Mouse (Mus musculus) left cerebral cortex, postnatal 36 days (tissue): Measurements from ENCODE around the gene Tjp3. TPM values are rescaled to one million over a fixed set of nuclear protein-coding genes. Genes with fewer than 3 reads are reported as not detected.

Experiments used
- DNase-seq, 2 experiments: peaks; one replicate each; pipeline ENCODE4 v3.0.0; 2021 to 2022; ENCODE audit warnings: low spot score in 2 of 2, mixed read lengths in 1 of 2
- intact Hi-C: fragments of 180-260 bp; cut with DNase I; formaldehyde crosslinking; loops from one replicate; pipeline ENCODE4 v1.15.1; 2025
- total RNA-seq, 2 experiments: library from RNA; stranded (reverse); gene quantifications; 2 replicates each; pipeline ENCODE4 v1.2.3; 2021

Gene Tjp3
- total RNA-seq, 2 experiments from 2014 or later = 0.50 TPM; not detected in 1

GRCm38 (mm10) chr10:81300352-81300907 is 9.0 kb upstream of the Tjp3 start:
- intact Hi-C loops = no loop called here
- no peak for DNase-seq

GRCm38 (mm10) chr10:81299585-81300351 is 8.4 kb upstream of the Tjp3 start:
- no peak for DNase-seq
- intact Hi-C loops = no loop called here

- intact Hi-C loops = no loop called here
- peak; percentile 70 to 79 for DNase-seq
Measured at GRCm38 (mm10) chr10:81298369-81299100, 7.2 kb upstream of the Tjp3 start.

GRCm38 (mm10) chr10:81297845-81298244 is 6.5 kb upstream of the Tjp3 start:
- intact Hi-C loops = no loop called here

GRCm38 (mm10) chr10:81297246-81297645 is 5.9 kb upstream of the Tjp3 start:
- DNase-seq = no peak
- intact Hi-C loops = no loop called here

More at GRCm38 (mm10) chr10:81297845-81298244, 6.5 kb upstream of the Tjp3 start:
- DNase-seq = no peak

- peak; percentile 71 to 78 for DNase-seq
- intact Hi-C loops = no loop called here
Measured at GRCm38 (mm10) chr10:81295185-81295584, 3.8 kb upstream of the Tjp3 start.

- intact Hi-C loops = no loop called here
- DNase-seq = no peak
Measured at GRCm38 (mm10) chr10:81294442-81294841, 3.1 kb upstream of the Tjp3 start.

GRCm38 (mm10) chr10:81293334-81294030 is 2.1 kb upstream of the Tjp3 start:
- no peak for DNase-seq
- intact Hi-C loops = no loop called here

GRCm38 (mm10) chr10:81292554-81293333 is 1.4 kb upstream of the Tjp3 start, which contains the start of gene Pip5k1c:
Pip5k1c (plus strand) TSS chr10:81292963.
- intact Hi-C loops = no loop called here
- DNase-seq = peak; percentile 99 to 100

- DNase-seq = no peak
- intact Hi-C loops = no loop called here
Measured at GRCm38 (mm10) chr10:81290698-81291460, 502 bp downstream of the Tjp3 start.

- intact Hi-C loops = loop anchor here (2.0 to 5.0 kb wide), 3 partner anchors 15 to 61 kb away; partner anchors contain the start of genes Gipc3 and Hmg20b
- DNase-seq = no peak
Measured at GRCm38 (mm10) chr10:81289811-81290210, 1.6 kb downstream of the Tjp3 start.

- intact Hi-C loops = loop anchor here (2.0 to 5.0 kb wide), 3 partner anchors 16 to 62 kb away; partner anchors contain the start of genes Gipc3 and Hmg20b
- DNase-seq = no peak
Measured at GRCm38 (mm10) chr10:81289278-81289677, 2.1 kb downstream of the Tjp3 start.

GRCm38 (mm10) chr10:81288601-81289000 is 2.8 kb downstream of the Tjp3 start:
- DNase-seq = no peak
- intact Hi-C loops = loop anchor here (2.0 to 5.0 kb wide), 3 partner anchors 16 to 62 kb away; partner anchors contain the start of genes Gipc3 and Hmg20b

GRCm38 (mm10) chr10:81287513-81288157 is 3.7 kb downstream of the Tjp3 start:
- DNase-seq = no peak
- intact Hi-C loops = loop anchor here (2.0 to 5.0 kb wide), 3 partner anchors 17 to 63 kb away; partner anchors contain the start of genes Gipc3 and Hmg20b

- intact Hi-C loops = loop anchor here (5.0 kb wide), 1 partner anchor 56 kb away; the partner anchor contains the start of gene Gipc3
- no peak for DNase-seq
Measured at GRCm38 (mm10) chr10:81286586-81286985, 4.8 kb downstream of the Tjp3 start.

- DNase-seq = peak; percentile 80 to 84
Measured at GRCm38 (mm10) chr10:81285694-81286450, 5.5 kb downstream of the Tjp3 start.

GRCm38 (mm10) chr10:81284719-81285118 is 6.7 kb downstream of the Tjp3 start:
- DNase-seq = no peak
- intact Hi-C loops = loop anchor here (5.0 kb wide), 1 partner anchor 58 kb away; the partner anchor contains the start of gene Gipc3

More at GRCm38 (mm10) chr10:81285694-81286450, 5.5 kb downstream of the Tjp3 start:
- intact Hi-C loops = loop anchor here (5.0 kb wide), 1 partner anchor 56 kb away; the partner anchor contains the start of gene Gipc3
